Mouse (Mus musculus) forebrain, embryonic 15.5 days (tissue): ENCODE results near the gene Pygo2. TPM values are rescaled to one million over a fixed set of nuclear protein-coding genes. Genes with fewer than 3 reads are reported as not detected.
A peak's percentile ranks its signal among the peaks of the same experiment; 100 is the strongest.

Source experiments
- ATAC-seq: fragments of 200-750 bp; cut with Nextera tagmentation; replicated peaks from 2 replicates; pipeline ENCODE4 v1.8.0; 2017; ENCODE audit warnings: mild to moderate bottlenecking, moderate TSS enrichment, moderate library complexity
- H3K27ac ChIP-seq: fragments of 300-500 bp; sonication (generic); replicated peaks from 2 replicates; pipeline ENCODE4 v1.5.1; 2015; ENCODE audit warnings: mild to moderate bottlenecking, inconsistent platforms
- H3K27me3 ChIP-seq: fragments of 300-500 bp; sonication (generic); 2 replicates; pipeline ENCODE4 v1.6.1; 2015; ENCODE audit warnings: inconsistent platforms
- H3K36me3 ChIP-seq: fragments of 300-500 bp; sonication (generic); 2 replicates; pipeline ENCODE4 v1.6.1; 2015; ENCODE audit warnings: mild to moderate bottlenecking, inconsistent platforms
- H3K4me1 ChIP-seq: fragments of 300-500 bp; sonication (generic); 2 replicates; pipeline ENCODE4 v1.6.1; 2015; ENCODE audit warnings: inconsistent platforms
- H3K4me2 ChIP-seq: fragments of 300-500 bp; sonication (generic); replicated peaks from 2 replicates; pipeline ENCODE4 v1.6.1; 2015; ENCODE audit warnings: mild to moderate bottlenecking, inconsistent platforms
- H3K4me3 ChIP-seq: fragments of 300-500 bp; sonication (generic); 2 replicates; pipeline ENCODE4 v1.5.1; 2015; ENCODE audit warnings: mild to moderate bottlenecking, inconsistent platforms
- H3K9ac ChIP-seq: fragments of 300-500 bp; sonication (generic); replicated peaks from 2 replicates; pipeline ENCODE4 v1.6.1; 2015; ENCODE audit warnings: mild to moderate bottlenecking, inconsistent platforms
- H3K9me3 ChIP-seq: fragments of 300-500 bp; sonication (generic); 2 replicates; pipeline ENCODE4 v1.6.1; 2016; ENCODE audit warnings: inconsistent platforms
- WGBS: fragments of 180-500 bp; shearing (Covaris S2); methylation state at CpG from one replicate; pipeline ENCODE4 v1.1.7; 2015; ENCODE audit warnings: mixed read lengths; 5-methylcytosine and 5-hydroxymethylcytosine counted together
- polyA plus RNA-seq: library from polyadenylated mRNA; unstranded; fragments of >200 nt; fragmentation: Nextera tagmentation; extraction: Ambion mirVana; gene quantifications from 2 replicates; pipeline ENCODE4 v1.2.1, GENCODE M21; 2015

The Pygo2 gene
- polyA plus RNA-seq, 1 experiment from 2014 or later = 41.5 TPM

DNA sequence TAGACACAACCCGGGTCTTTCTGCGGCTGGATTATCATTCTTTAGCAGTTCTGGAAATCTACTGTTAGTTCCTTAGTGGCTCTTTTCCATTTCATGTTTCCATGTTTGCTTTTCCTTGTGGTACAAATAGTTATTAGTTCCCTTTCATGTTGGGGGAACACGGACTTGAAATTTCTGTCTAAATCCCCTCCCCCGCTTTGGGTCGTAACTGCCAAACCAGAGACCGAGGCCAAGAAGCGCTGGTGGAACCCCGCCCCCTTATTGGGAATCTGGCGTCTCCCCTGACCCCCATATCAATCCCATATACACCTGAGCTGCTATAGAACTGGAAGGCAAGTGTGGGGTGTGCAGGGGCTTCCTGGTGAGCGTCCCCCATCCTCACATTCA, 34.6 kb upstream of the Pygo2 start:
- 5% methylated on average over 10 of the region's 10 CpGs for WGBS
- H3K9ac ChIP-seq = no peak overlapping the region

DNA sequence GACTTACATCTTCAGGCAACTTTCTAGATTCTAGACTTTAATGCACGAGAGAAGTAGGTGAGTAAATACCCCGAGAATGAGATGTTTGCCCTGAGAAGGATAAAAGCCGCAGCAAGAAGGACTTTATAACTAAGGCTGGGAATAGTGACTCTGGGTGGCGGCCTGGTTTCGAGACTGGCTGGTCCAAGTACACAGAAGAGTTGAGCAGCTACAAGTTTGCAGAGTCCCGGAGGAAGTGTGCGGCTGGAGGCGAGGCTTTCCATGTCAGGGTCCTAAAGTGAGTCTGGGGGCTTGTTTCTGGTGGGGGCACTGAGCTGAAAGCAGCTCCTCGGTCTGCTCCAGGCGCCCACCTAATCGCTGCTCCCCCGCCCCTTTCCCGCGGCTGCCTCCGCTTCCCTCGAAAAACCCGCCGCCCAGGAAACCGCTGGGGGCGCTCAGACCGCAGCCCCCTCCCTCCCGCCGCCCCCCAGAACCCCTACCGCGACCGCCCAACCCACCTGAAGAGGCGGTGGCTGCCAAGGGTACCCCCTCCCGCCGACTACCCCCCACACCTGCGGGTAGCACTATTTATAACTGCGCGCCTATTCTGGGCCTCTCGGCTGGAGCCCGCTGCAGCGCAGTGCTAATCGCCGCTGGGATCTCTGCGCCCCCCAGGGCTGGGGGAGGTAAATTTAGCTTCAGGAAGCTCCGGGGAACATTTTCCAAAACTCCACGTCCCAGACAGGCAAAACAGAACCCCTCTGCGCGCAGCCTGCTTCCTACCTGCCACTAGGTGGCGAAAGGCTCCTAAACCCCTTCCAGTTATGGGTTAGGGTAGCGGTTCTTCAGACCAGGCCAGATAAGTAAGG, 34.0 kb upstream of the Pygo2 start:
- Histone ChIP-seq H3K27ac (no peak overlapping the region), H3K4me1 (peaks cover 52% of the 10 kb centered on the region), H3K9me3 (no peaks in the 10 kb centered on the region), H3K9ac (peak overlapping the region; percentile 32), H3K4me2 (peak overlapping the region; percentile 94), H3K4me3 (peak overlapping the region; percentile 41), H3K36me3 (peaks cover 4% of the 10 kb centered on the region; the same call in 1 of the 2 replicates), H3K27me3 (peaks cover 5% of the 10 kb centered on the region; the same call in 1 of the 2 replicates)
- ATAC-seq = no peak
- under 1% methylated on average over 43 of the region's 44 CpGs for WGBS

More for the DNA sequence above, 34.6 kb upstream of the Pygo2 start:
- Histone ChIP-seq H3K4me2 (peak overlapping the region; percentile 94), H3K36me3 (0 out of 2 replicates have a peak, but pooled peaks cover 3% of the 10 kb centered on the region), H3K4me1 (peaks cover 57% of the 10 kb centered on the region), H3K9me3 (no peaks in the 10 kb centered on the region), H3K4me3 (peak overlapping the region; percentile 46; the same call in 1 of the 2 replicates), H3K27me3 (peaks cover 5% of the 10 kb centered on the region; the same call in 1 of the 2 replicates), H3K27ac (no peak overlapping the region)
- ATAC-seq = no peak

DNA sequence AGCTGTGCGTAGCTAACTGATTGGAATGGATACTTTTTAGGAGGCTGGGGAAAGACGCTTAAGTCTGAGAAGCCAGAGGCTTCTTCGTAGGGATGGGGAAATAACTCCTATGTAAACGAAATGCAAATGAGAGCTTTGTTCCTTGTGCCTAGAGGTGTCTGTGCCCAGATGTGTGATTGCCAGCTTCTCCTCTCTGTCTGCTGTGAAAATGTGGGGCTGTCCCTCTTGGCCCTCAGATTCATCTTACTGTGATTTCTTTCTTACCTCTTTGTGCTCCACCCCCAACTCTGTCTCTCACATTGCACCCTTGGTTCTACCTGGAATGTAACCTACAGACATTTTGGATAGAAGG, 33.4 kb upstream of the Pygo2 start:
- 0% methylated on average over 4 of the region's 4 CpGs for WGBS
- peaks cover 5% of the 10 kb centered on the region; the same call in 1 of the 2 replicates for H3K27me3 ChIP-seq
- H3K4me1 ChIP-seq = peaks cover 46% of the 10 kb centered on the region
- H3K9me3 ChIP-seq = no peaks in the 10 kb centered on the region
- peak overlapping the region; percentile 41 for H3K4me3 ChIP-seq
- ATAC-seq = no peak
- H3K9ac ChIP-seq = peak overlapping the region; percentile 32; the same call in 1 of the 2 replicates
- H3K27ac ChIP-seq = no peak overlapping the region
- peak overlapping the region; percentile 94 for H3K4me2 ChIP-seq
- peaks cover 8% of the 10 kb centered on the region; the same call in 1 of the 2 replicates for H3K36me3 ChIP-seq

DNA sequence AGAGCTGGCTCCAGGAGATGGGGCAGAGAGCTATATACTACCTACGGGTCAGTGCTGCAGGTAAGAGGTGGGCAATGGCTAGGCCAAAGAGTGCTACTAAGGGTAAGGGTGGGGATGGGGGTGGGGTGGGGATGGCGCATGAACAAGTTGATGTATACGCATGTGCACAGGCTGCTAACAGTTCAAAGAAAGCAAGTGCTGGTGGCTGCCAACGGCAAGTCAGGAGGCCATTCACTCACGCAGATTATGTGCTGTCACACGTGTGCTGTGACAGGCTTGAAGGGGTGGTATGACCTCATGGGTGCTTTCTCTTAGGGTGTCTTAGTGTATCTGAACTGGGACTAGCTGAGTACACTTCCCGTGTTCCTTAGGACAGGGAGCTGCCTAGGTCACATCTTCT, 28.7 kb upstream of the Pygo2 start:
- ATAC-seq = no peak
- 91% methylated on average over 7 of the region's 7 CpGs for WGBS
- Histone ChIP-seq H3K4me1 (peaks cover 4% of the 10 kb centered on the region), H3K27me3 (0 out of 2 replicates have a peak, but pooled peaks cover under 1% of the 10 kb centered on the region), H3K9me3 (no peaks in the 10 kb centered on the region), H3K36me3 (peaks cover 36% of the 10 kb centered on the region), H3K9ac (no peak overlapping the region), H3K4me3 (no peak overlapping the region), H3K27ac (no peak overlapping the region), H3K4me2 (no peak overlapping the region)

DNA sequence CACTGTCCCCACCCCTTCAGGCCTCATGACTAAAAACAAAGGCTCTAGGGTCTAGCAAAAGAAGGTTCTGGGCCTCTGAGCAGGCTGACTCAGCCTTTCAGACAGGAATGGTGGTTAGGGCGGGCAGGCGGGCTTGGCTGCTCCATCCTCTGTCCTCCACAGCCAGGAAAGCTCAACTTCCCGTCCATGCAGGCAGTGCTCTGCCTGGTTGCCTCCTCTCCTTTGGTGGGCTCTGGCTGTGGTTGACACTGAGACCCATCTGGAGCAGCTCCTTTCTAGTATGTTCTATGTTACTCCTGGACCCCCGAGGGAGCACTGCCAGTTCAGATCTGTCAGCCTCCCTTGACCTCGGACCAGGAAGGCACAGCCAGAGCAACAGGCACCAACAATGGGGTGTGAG, 27.3 kb upstream of the Pygo2 start, which contains the start of gene Lenep:
Gene Lenep (minus strand): TSS at position 101 of the 400 bp plus-strand sequence.
- peaks cover 4% of the 10 kb centered on the region; the same call in 1 of the 2 replicates for H3K4me1 ChIP-seq
- WGBS = 76% methylated on average over 5 of the region's 5 CpGs
- no peaks in the 10 kb centered on the region for H3K9me3 ChIP-seq
- no peak within 1 kb of the TSS for H3K9ac ChIP-seq
- no peak within 1 kb of the TSS for H3K4me2 ChIP-seq
- H3K27me3 ChIP-seq = no peaks in the 10 kb centered on the region
- ATAC-seq = no peak
- peaks cover 42% of the 10 kb centered on the region for H3K36me3 ChIP-seq
- H3K4me3 ChIP-seq = no peak within 1 kb of the TSS
- H3K27ac ChIP-seq = no peak within 1 kb of the TSS

DNA sequence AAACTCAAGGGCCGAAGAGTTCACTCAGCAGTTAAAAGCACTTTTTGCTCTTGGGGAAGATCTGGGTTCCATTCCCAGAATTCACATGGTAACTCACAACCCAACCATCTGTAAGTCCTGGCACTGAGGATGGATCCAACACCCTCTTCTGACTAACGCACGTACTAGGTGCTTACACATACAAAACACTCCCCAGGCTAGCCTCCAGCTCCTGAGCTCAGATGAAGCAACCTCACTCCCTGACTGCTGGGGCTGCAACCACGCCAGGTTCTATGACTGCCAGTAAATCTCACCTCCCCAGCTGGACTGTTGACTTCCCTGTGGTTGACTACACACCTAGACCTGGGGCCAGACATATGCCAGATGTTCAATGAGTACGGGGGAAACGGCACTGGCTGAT, 23.1 kb upstream of the Pygo2 start:
- Histone ChIP-seq H3K9me3 (no peaks in the 10 kb centered on the region), H3K9ac (no peak overlapping the region), H3K27ac (no peak overlapping the region), H3K4me2 (no peak overlapping the region), H3K36me3 (peaks cover 31% of the 10 kb centered on the region), H3K27me3 (no peaks in the 10 kb centered on the region), H3K4me3 (no peak overlapping the region), H3K4me1 (peaks cover 14% of the 10 kb centered on the region)
- 85% methylated on average over 6 of the region's 6 CpGs for WGBS
- no peak for ATAC-seq

DNA sequence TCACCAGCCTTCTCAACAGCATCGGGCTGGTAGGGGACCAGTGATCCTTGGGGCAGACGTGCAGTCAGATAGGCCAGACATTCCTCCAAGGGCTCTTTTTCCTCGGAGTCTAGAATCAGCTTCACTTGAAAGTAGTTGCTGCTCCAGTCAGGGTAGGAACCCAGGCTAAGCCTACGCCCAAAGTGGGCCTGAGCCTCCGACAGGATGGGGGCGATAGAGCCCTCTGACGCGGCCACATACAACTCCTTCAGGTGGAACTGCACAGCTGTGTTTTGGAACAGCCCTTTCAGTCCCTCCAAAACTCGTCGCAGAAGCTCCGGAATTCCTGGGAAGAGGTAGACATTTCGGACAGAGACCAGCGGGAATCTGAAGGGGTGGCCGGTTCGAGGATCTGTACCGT, 21.6 kb upstream of the Pygo2 start:
- H3K9ac ChIP-seq = no peak overlapping the region
- peaks cover 19% of the 10 kb centered on the region; the same call in 1 of the 2 replicates for H3K36me3 ChIP-seq
- H3K9me3 ChIP-seq = no peaks in the 10 kb centered on the region
- ATAC-seq = no peak
- 72% methylated on average over 16 of the region's 16 CpGs for WGBS
- peaks cover 19% of the 10 kb centered on the region for H3K4me1 ChIP-seq
- no peaks in the 10 kb centered on the region for H3K27me3 ChIP-seq
- H3K4me3 ChIP-seq = no peak overlapping the region
- H3K4me2 ChIP-seq = no peak overlapping the region
- no peak overlapping the region for H3K27ac ChIP-seq

DNA sequence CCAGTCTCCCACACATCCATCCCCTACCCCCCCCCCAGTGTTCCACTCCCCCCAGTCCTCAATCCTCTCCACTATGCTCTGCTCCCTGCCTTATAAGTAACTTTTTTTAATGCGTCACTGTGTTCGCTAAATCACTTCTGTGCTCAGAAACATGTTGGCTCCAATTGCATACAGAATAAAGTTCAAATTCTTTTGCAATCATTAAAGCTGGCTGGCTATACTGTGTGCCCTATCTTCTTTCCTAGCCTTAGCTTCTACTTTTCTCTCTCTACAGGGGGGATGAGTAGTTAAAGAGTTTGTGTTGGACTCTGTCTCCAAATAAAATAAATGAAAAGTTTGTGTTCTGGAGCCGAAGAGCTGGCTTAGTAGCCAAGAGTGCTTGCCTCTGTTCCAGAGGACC, 20.3 kb upstream of the Pygo2 start:
- Histone ChIP-seq H3K9me3 (no peaks in the 10 kb centered on the region), H3K27me3 (no peaks in the 10 kb centered on the region), H3K4me1 (peaks cover 19% of the 10 kb centered on the region), H3K36me3 (peaks cover 20% of the 10 kb centered on the region), H3K4me2 (no peak overlapping the region), H3K27ac (no peak overlapping the region), H3K9ac (0 out of 2 replicates have a peak overlapping the region, but pooled peaks have one; percentile 3), H3K4me3 (no peak overlapping the region)
- no peak for ATAC-seq
- WGBS = 91% methylated on average over 3 of the region's 3 CpGs

DNA sequence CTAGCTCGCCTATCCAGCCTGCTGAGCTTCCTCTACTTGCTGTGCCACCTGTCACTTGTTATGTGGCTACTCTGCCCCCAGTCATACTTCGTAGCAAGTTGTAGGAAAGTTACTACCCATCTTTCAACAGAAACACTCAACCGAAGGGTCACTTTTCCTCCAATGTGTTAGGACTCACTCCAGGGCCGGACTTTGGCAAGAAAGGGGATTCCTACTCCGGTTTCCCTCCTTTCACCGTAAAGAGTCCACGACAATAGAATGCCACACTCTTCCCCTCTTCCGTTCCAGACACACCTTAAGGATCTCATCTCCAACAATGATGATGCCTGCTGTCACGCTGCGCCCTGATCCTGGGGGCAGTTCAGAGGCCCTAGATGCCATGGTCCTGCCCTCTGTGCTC, 19.1 kb upstream of the Pygo2 start:
- Histone ChIP-seq H3K4me3 (peak overlapping the region; percentile 69), H3K9ac (peak overlapping the region; percentile 60), H3K36me3 (peaks cover 23% of the 10 kb centered on the region), H3K27ac (peak overlapping the region; percentile 71; the same call in 1 of the 2 replicates), H3K27me3 (no peaks in the 10 kb centered on the region), H3K4me1 (peaks cover 19% of the 10 kb centered on the region), H3K9me3 (no peaks in the 10 kb centered on the region), H3K4me2 (peak overlapping the region; percentile 67)
- no peak for ATAC-seq
- WGBS = 78% methylated on average over 10 of the region's 10 CpGs

DNA sequence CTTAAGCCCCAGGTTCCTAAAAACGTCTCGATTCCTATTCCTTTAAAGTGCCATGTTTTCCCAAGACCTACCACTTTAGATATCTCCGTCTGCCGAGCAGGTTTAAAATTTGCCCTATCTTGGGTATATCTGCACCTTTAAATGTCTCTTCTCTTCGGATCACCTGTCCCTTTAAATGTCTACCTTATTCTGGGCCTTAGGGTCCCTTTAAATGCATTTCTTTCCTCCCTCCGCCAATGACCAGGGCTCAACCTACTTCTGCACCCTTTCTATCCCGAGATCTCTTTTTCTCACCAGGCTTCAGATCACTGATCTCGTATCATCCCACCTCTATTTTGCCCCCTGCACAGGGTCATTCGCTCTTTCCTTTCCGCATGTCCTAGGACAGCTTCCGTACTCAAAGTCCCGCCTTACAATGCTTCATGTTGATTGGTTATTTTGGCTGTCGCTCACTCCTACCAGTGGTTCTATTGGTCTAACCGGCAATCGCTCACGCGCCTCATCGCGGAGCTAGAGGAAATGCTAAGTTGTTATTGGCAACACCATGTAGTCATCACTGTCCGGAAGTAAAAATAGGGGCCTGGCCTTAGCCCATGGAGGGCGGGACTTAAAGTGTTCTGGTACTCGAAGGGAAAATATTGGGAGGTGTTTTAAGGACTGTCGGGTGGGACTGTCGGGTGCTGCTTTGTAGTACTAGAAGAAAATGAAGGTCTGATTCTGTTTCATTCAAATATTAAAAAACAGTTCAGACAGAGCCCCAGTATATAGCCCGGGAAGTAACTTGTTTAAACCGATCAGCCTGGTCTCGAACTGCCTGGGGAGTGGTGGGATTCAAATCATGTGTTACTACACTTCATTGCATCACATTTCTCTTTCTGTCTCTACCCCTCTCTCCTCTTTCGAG, 18.3 kb upstream of the Pygo2 start, which contains the start of gene Flad1:
Gene Flad1 (minus strand): TSS at position 381 of the 904 bp plus-strand sequence.
- Histone ChIP-seq H3K4me3 (peak within 1 kb of the TSS; percentile 69), H3K27ac (peak within 1 kb of the TSS; percentile 71), H3K9ac (peak within 1 kb of the TSS; percentile 60), H3K4me2 (peak within 1 kb of the TSS; percentile 67), H3K9me3 (no peaks in the 10 kb centered on the region), H3K36me3 (peaks cover 26% of the 10 kb centered on the region), H3K27me3 (no peaks in the 10 kb centered on the region), H3K4me1 (peaks cover 26% of the 10 kb centered on the region)
- peak; percentile 100 for ATAC-seq
- 6% methylated on average over 28 of the region's 28 CpGs for WGBS

DNA sequence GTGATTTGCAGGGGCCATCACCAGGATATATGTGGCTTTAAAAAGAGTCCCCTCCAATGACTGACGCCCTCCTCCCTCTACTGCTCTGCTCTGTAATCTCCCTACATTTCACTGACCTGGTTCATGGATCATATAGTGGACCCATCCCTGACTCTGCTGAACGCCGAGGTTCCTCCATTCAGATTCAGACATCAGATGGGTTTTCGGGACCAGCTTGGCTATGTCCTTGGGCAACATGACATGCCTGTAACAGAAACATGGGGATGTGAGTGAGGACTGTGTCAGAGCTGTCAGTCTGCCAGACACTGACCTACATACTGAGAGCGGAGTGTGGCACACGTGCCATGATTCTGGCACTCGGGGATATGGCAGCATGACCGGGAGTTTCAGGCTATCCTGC, 13.9 kb upstream of the Pygo2 start:
- WGBS = 95% methylated on average over 8 of the region's 8 CpGs
- Histone ChIP-seq H3K27ac (no peak overlapping the region), H3K9me3 (no peaks in the 10 kb centered on the region), H3K4me1 (peaks cover 40% of the 10 kb centered on the region), H3K27me3 (no peaks in the 10 kb centered on the region), H3K4me3 (no peak overlapping the region), H3K4me2 (no peak overlapping the region), H3K36me3 (peaks cover 20% of the 10 kb centered on the region), H3K9ac (no peak overlapping the region)
- ATAC-seq = no peak
